Mouse (Mus musculus): Measurements from ENCODE around the gene Pak2. TPM values are rescaled to one million over a fixed set of nuclear protein-coding genes. Genes with fewer than 3 reads are reported as not detected.
A peak's percentile ranks its signal among the peaks of the same experiment; 100 is the strongest.

Gene Pak2
- polyA plus RNA-seq, 1 experiment from 2014 or later: 39.8 TPM

- DNase-seq: no peak
- WGBS: 63% methylated on average over 12 of the region's 12 CpGs
- no peak overlapping the region for H3K4me3 ChIP-seq (ENCODE audit: low read depth, low read length)
- no peak overlapping the region for H3K9ac ChIP-seq
- TF ChIP-seq CTCF (IDR thresholded peaks at IDR 0.05; ENCODE audit: low read depth): no peak
- no peaks in the 10 kb centered on the region for H3K9me3 ChIP-seq (ENCODE audit: low read depth, low read length)
- no peaks in the 10 kb centered on the region for H3K27me3 ChIP-seq (ENCODE audit: insufficient read depth, low read length)
- no peak for ATAC-seq (ENCODE audit: insufficient read depth)
- H3K4me2 ChIP-seq: no peak overlapping the region
- no peak overlapping the region for H3K27ac ChIP-seq (ENCODE audit: low read depth)
- H3K36me3 ChIP-seq (ENCODE audit: insufficient read depth): no peaks in the 10 kb centered on the region; the same call in 1 of the 2 replicates
- H3K4me1 ChIP-seq (ENCODE audit: insufficient read depth): no peaks in the 10 kb centered on the region
Measured at GRCm38 (mm10) chr16:32068389-32069300, 10.5 kb downstream of the Pak2 start.

GRCm38 (mm10) chr16:32066899-32067298 is 12.2 kb downstream of the Pak2 start:
- H3K9ac ChIP-seq: no peak overlapping the region
- WGBS: 94% methylated on average over 1 of the region's 1 CpGs
- no peak overlapping the region for H3K4me3 ChIP-seq (ENCODE audit: low read depth, low read length)
- ATAC-seq (ENCODE audit: insufficient read depth) (no peak), DNase-seq (no peak)
- H3K9me3 ChIP-seq (ENCODE audit: low read depth, low read length): no peaks in the 10 kb centered on the region
- H3K36me3 ChIP-seq (ENCODE audit: insufficient read depth): no peaks in the 10 kb centered on the region
- H3K27me3 ChIP-seq (ENCODE audit: insufficient read depth, low read length): no peaks in the 10 kb centered on the region
- H3K4me1 ChIP-seq (ENCODE audit: insufficient read depth): no peaks in the 10 kb centered on the region
- no peak overlapping the region for H3K27ac ChIP-seq (ENCODE audit: low read depth)
- TF ChIP-seq CTCF (IDR thresholded peaks at IDR 0.05; ENCODE audit: low read depth): no peak
- H3K4me2 ChIP-seq: no peak overlapping the region

GRCm38 (mm10) chr16:32063900-32064299 is 15.2 kb downstream of the Pak2 start:
- H3K9me3 ChIP-seq (ENCODE audit: low read depth, low read length): no peaks in the 10 kb centered on the region
- no peak overlapping the region for H3K4me3 ChIP-seq (ENCODE audit: low read depth, low read length)
- no peak overlapping the region for H3K9ac ChIP-seq
- WGBS: 61% methylated on average over 7 of the region's 7 CpGs
- H3K4me1 ChIP-seq (ENCODE audit: insufficient read depth): no peaks in the 10 kb centered on the region
- DNase-seq (no peak), ATAC-seq (ENCODE audit: insufficient read depth) (no peak)
- no peaks in the 10 kb centered on the region for H3K36me3 ChIP-seq (ENCODE audit: insufficient read depth)
- H3K27ac ChIP-seq (ENCODE audit: low read depth): no peak overlapping the region
- no peak for TF ChIP-seq CTCF (IDR thresholded peaks at IDR 0.05; ENCODE audit: low read depth)
- H3K27me3 ChIP-seq (ENCODE audit: insufficient read depth, low read length): no peaks in the 10 kb centered on the region
- H3K4me2 ChIP-seq: no peak overlapping the region

DNA sequence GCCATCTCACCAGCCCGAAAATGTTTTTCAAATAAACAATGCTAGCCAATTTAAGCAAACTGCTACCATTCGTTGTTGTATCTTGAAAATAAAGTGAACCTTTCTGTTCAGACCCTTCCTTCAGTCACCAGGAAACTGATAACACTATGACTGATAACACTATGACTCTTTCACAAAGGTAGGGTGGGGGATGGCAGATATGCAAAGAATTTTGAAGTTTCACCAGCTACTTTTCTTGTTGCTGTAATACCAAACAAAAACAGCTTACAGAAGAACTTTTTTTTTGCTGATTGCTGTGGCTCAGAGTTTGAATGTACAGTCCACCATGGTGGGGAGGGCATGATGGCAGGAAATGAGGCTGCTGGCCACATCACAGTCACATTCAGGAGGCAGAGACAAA is 16.9 kb downstream of the Pak2 start:
- Histone ChIP-seq H3K4me2 (no peak overlapping the region), H3K9me3 (ENCODE audit: low read depth, low read length) (no peaks in the 10 kb centered on the region), H3K4me3 (ENCODE audit: low read depth, low read length) (no peak overlapping the region), H3K4me1 (ENCODE audit: insufficient read depth) (no peaks in the 10 kb centered on the region), H3K27me3 (ENCODE audit: insufficient read depth, low read length) (no peaks in the 10 kb centered on the region), H3K9ac (no peak overlapping the region), H3K27ac (ENCODE audit: low read depth) (no peak overlapping the region), H3K36me3 (ENCODE audit: insufficient read depth) (no peaks in the 10 kb centered on the region)
- no peak for TF ChIP-seq CTCF (IDR thresholded peaks at IDR 0.05; ENCODE audit: low read depth)
- WGBS: 58% methylated on average over 2 of the region's 2 CpGs
- ATAC-seq (ENCODE audit: insufficient read depth): no peak
- no peak for DNase-seq

DNA sequence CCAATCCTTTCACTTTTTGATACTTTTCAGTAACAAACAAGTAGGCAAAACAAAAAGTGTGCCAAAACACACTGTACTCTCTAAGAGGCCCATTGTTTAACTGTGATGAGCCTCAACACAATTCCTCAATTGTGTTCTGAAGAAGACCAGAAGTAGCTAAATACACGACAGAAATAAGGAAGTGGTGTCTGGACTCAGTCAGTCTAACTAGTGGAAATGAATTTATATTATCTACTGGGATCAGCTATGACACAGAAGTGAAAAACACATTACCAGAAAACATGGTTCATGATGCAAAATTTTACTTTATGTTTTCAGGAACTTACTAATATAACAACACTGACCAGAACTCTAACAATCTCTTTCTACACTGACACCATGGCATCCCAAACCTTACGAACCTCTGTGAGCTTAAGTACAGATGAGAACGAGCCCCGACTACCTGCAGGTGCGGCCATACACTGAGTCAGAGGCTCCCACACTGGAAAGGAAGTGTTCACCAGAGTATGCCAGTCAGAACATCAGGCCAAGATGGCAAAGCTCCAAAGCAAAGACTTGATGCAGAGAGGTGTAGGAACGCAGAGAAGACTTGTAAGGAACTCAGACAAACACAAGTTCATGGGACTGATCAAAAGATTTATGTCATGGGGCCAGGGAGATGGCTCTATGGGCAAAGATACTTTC is 19.2 kb downstream of the Pak2 start:
- ATAC-seq (ENCODE audit: insufficient read depth) (no peak), DNase-seq (no peak)
- Histone ChIP-seq H3K27ac (ENCODE audit: low read depth) (no peak overlapping the region), H3K4me1 (ENCODE audit: insufficient read depth) (no peaks in the 10 kb centered on the region), H3K36me3 (ENCODE audit: insufficient read depth) (no peaks in the 10 kb centered on the region), H3K9ac (no peak overlapping the region), H3K4me2 (no peak overlapping the region), H3K27me3 (ENCODE audit: insufficient read depth, low read length) (no peaks in the 10 kb centered on the region), H3K4me3 (ENCODE audit: low read depth, low read length) (no peak overlapping the region), H3K9me3 (ENCODE audit: low read depth, low read length) (no peaks in the 10 kb centered on the region)
- TF ChIP-seq CTCF (IDR thresholded peaks at IDR 0.05; ENCODE audit: low read depth): no peak
- WGBS: 68% methylated on average over 6 of the region's 6 CpGs

DNA sequence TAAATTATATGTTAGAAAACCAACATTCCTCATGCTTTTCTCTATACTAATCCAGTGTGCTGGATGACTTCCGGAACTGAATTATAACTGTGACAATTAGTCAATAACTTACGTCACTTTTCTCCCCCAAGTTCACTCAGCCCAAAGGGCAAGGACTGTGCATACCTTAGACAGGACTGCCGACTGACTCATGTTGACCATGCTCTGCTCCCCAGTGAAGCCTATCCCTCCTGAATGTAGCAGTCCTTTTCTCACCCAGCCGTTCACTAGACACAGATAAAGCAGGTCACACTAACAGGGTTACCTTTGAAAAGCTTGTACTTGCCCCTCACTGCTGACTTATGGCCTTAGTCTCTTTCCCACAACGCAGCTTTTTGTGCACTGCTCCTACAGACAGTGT is 20.3 kb downstream of the Pak2 start:
- Histone ChIP-seq H3K4me2 (no peak overlapping the region), H3K27ac (ENCODE audit: low read depth) (no peak overlapping the region), H3K4me1 (ENCODE audit: insufficient read depth) (no peaks in the 10 kb centered on the region), H3K36me3 (ENCODE audit: insufficient read depth) (no peaks in the 10 kb centered on the region), H3K4me3 (ENCODE audit: low read depth, low read length) (no peak overlapping the region), H3K9me3 (ENCODE audit: low read depth, low read length) (no peaks in the 10 kb centered on the region), H3K27me3 (ENCODE audit: insufficient read depth, low read length) (no peaks in the 10 kb centered on the region), H3K9ac (no peak overlapping the region)
- DNase-seq (no peak), ATAC-seq (ENCODE audit: insufficient read depth) (no peak)
- no peak for TF ChIP-seq CTCF (IDR thresholded peaks at IDR 0.05; ENCODE audit: low read depth)
- WGBS: 73% methylated on average over 5 of the region's 5 CpGs

GRCm38 (mm10) chr16:32042367-32042766 is 36.8 kb downstream of the Pak2 start:
- no peaks in the 10 kb centered on the region for H3K4me1 ChIP-seq (ENCODE audit: insufficient read depth)
- H3K9me3 ChIP-seq (ENCODE audit: low read depth, low read length): no peaks in the 10 kb centered on the region
- no peak overlapping the region for H3K4me2 ChIP-seq
- no peaks in the 10 kb centered on the region for H3K27me3 ChIP-seq (ENCODE audit: insufficient read depth, low read length)
- ATAC-seq (ENCODE audit: insufficient read depth) (no peak), DNase-seq (no peak)
- H3K4me3 ChIP-seq (ENCODE audit: low read depth, low read length): no peak overlapping the region
- H3K27ac ChIP-seq (ENCODE audit: low read depth): no peak overlapping the region
- WGBS: 87% methylated on average over 4 of the region's 4 CpGs
- peaks cover 78% of the 10 kb centered on the region for H3K36me3 ChIP-seq (ENCODE audit: insufficient read depth)
- H3K9ac ChIP-seq: no peak overlapping the region
- peak; percentile 47 for TF ChIP-seq CTCF (IDR thresholded peaks at IDR 0.05; ENCODE audit: low read depth)

Data from lung, embryonic 14.5 days (tissue).